Mouse (Mus musculus) E14TG2a.4 (cell line): Measurements from ENCODE around the gene Rims4.

ENCODE experiments used
- CTCF ChIP-seq: conservative IDR thresholded peaks from 2 replicates; pipeline ENCODE4 v1.5.1; 2014; ENCODE audit warnings: low read length
- NANOG ChIP-seq: IDR thresholded peaks from 2 replicates; pipeline ENCODE4 v1.6.1; 2014; ENCODE audit warnings: borderline replicate concordance, low read length, mixed read lengths
- POU5F1 ChIP-seq: IDR thresholded peaks from 2 replicates; pipeline ENCODE4 v1.6.1; 2014; ENCODE audit warnings: low read length, borderline replicate concordance

- TF ChIP-seq CTCF = no peak
- no peak for TF ChIP-seq NANOG
- TF ChIP-seq POU5F1 = no peak
These were observed 3.1 kb downstream of the Rims4 start for GRCm38 (mm10) chr2:163915294-163915791.
